7 mouse cellular contexts compared by ENCODE assay signal in genomic region chr9:22117754-22118456, GRCm38 (mm10). TPM values are rescaled to one million over a fixed set of nuclear protein-coding genes. Genes with fewer than 3 reads are reported as not detected.
DNase-seq lines count a peak whose midpoint lies in the region; ATAC-seq and TF ChIP-seq lines count a peak whose summit lies in the region.

No protein-coding gene starts in this region.

- H3K4me2 ChIP-seq in embryonic facial prominence, embryonic 15.5 days (replicated peaks): peak overlapping the region; percentile 85
- peak overlapping the region; percentile 91 for H3K4me2 ChIP-seq in hindbrain, embryonic 13.5 days

- H3K27ac ChIP-seq in ES-E14 (ENCODE audit: insufficient read depth, low read depth, low read length, poor library complexity, severe bottlenecking): no peak overlapping the region
- H3K27ac ChIP-seq in embryonic facial prominence, embryonic 15.5 days (replicated peaks): no peak overlapping the region
- H3K27ac ChIP-seq in hindbrain, embryonic 13.5 days: no peak overlapping the region
- H3K27ac ChIP-seq in left cerebral cortex, adult 2 months: peak overlapping the region; percentile 88; the same call in 1 of the 2 replicates

- peaks cover 10% of the 10 kb centered on the region for H3K36me3 ChIP-seq in ES-E14 (ENCODE audit: control insufficient read depth, insufficient read depth, low read length, poor library complexity, severe bottlenecking)
- H3K36me3 ChIP-seq in embryonic facial prominence, embryonic 15.5 days: peaks cover 12% of the 10 kb centered on the region
- H3K36me3 ChIP-seq in hindbrain, embryonic 13.5 days: peaks cover 12% of the 10 kb centered on the region

- H3K4me1 ChIP-seq in ES-E14 (ENCODE audit: control insufficient read depth in 2 of 2, insufficient read depth in 2 of 2, low read length in 2 of 2, poor library complexity in 1 of 2): peaks cover 0 to 6% of the 10 kb centered on the region in 2 experiments; a peak in 1 of 4 replicates
- peaks cover 15% of the 10 kb centered on the region for H3K4me1 ChIP-seq in embryonic facial prominence, embryonic 15.5 days
- peaks cover 26% of the 10 kb centered on the region for H3K4me1 ChIP-seq in hindbrain, embryonic 13.5 days (replicated peaks)

- DNase-seq in ES-E14 (ENCODE audit: low read depth, low spot score): peak; percentile 80
- DNase-seq in adrenal gland, postnatal 36 days: peak; percentile 45 to 67
- peak; percentile 25 to 46 for DNase-seq in left cerebral cortex, adult 2 months (ENCODE audit: extremely low spot score in 1 of 2, low spot score in 2 of 2)
- peak; percentile 37 for DNase-seq in right cerebral cortex, postnatal 4 days

- H3K9me3 ChIP-seq in ES-E14 (ENCODE audit: control insufficient read depth, insufficient read depth, low read depth, low read length): no peaks in the 10 kb centered on the region
- no peaks in the 10 kb centered on the region for H3K9me3 ChIP-seq in embryonic facial prominence, embryonic 15.5 days (replicated peaks)
- no peaks in the 10 kb centered on the region for H3K9me3 ChIP-seq in hindbrain, embryonic 13.5 days

- intact Hi-C loops in left cerebral cortex, adult 2 months (cut with DNase I): loop anchor here (1.0 to 2.0 kb wide), 3 partner anchors 25 to 47 kb away; partner anchors contain the start of genes Ecsit, Gm49318 and Zfp653

- no peaks in the 10 kb centered on the region for H3K27me3 ChIP-seq in embryonic facial prominence, embryonic 15.5 days
- peaks cover 18% of the 10 kb centered on the region for H3K27me3 ChIP-seq in hindbrain, embryonic 13.5 days

- peak overlapping the region; percentile 84; the same call in 1 of the 2 replicates for H3K9ac ChIP-seq in ES-E14 (ENCODE audit: insufficient read depth, low read depth, low read length, poor library complexity, severe bottlenecking)
- no peak overlapping the region for H3K9ac ChIP-seq in embryonic facial prominence, embryonic 15.5 days
- H3K9ac ChIP-seq in hindbrain, embryonic 13.5 days: peak overlapping the region; percentile 92

- in situ Hi-C loops in ES-E14 (cut with MboI; ENCODE audit: low sequenced_read_pairs in 2 of 2, unreplicated experiment in 2 of 2): no loop called here

- WGBS in embryonic facial prominence, embryonic 15.5 days: 46% methylated on average over 10 of the region's 10 CpGs
- 50% methylated on average over 10 of the region's 10 CpGs for WGBS in hindbrain, embryonic 13.5 days

- peak; percentile 45 for TF ChIP-seq CTCF in left cerebral cortex, adult 2 months (IDR thresholded peaks at IDR 0.05)

- H3K4me3 ChIP-seq in ES-E14 (ENCODE audit: insufficient read depth in 1 of 2, low read depth in 1 of 2, low read length in 2 of 2, poor library complexity in 1 of 2, severe bottlenecking in 1 of 2): peak overlapping the region; percentile 70 to 71
- peak overlapping the region; percentile 90 for H3K4me3 ChIP-seq in embryonic facial prominence, embryonic 15.5 days (replicated peaks)
- H3K4me3 ChIP-seq in hindbrain, embryonic 13.5 days: peak overlapping the region; percentile 94
- peak overlapping the region; percentile 66 for H3K4me3 ChIP-seq in left cerebral cortex, adult 2 months

- no peak for ATAC-seq in embryonic facial prominence, embryonic 15.5 days (ENCODE audit: insufficient number of reproducible peaks, low FRiP score, low TSS enrichment, low read depth)
- ATAC-seq in hindbrain, embryonic 13.5 days (ENCODE audit: low FRiP score): peak; percentile 1; the same call in 1 of the 2 replicates
- peak; percentile 47 for ATAC-seq in megakaryocyte, adult 5-6 weeks (ENCODE audit: poor library complexity, severe bottlenecking)

TF ChIP-seq in ES-E14, 5 proteins besides CTCF, POLR2A, EP300 and RAD21:
- no peak for TF ChIP-seq ZNF384 (IDR thresholded peaks at IDR 0.05; ENCODE audit: low read depth, low read length)
- no peak for TF ChIP-seq CHD2 (IDR thresholded peaks at IDR 0.05; ENCODE audit: low read depth, low read length)
- no peak for TF ChIP-seq HCFC1 (IDR thresholded peaks at IDR 0.05; ENCODE audit: borderline replicate concordance, insufficient read depth, low read length)
- no peak for TF ChIP-seq ZC3H11A (IDR thresholded peaks at IDR 0.05; ENCODE audit: borderline replicate concordance, low read depth, low read length)
- TF ChIP-seq MAFK (IDR thresholded peaks at IDR 0.05; ENCODE audit: insufficient read depth, low read depth, low read length): no peak

RNA-seq across cellular contexts. Expression of gene Elof1, which starts 0.9 kb away (rescaled TPM):
- total RNA-seq in ES-E14 (2012; rRNA removed): 72.0 and 85.3 TPM in 2 replicates
- total RNA-seq in adrenal gland, postnatal 36 days (2021): 10 to 100 TPM; 73.7 to 78.1 TPM
- 202 and 226 TPM in 2 replicates for polyA plus RNA-seq in embryonic facial prominence, embryonic 15.5 days (2015; fragmentation: Nextera tagmentation; extraction: Ambion mirVana)
- 179 and 185 TPM in 2 replicates for polyA plus RNA-seq in hindbrain, embryonic 13.5 days (2015; fragmentation: Nextera tagmentation; extraction: Ambion mirVana)
- total RNA-seq in left cerebral cortex, adult 2 months (2021): 10 to 100 TPM; 63.4 to 65.3 TPM
- total RNA-seq in megakaryocyte, adult 5-6 weeks (2015): 85.2 and 95.7 TPM in 2 replicates
- 29.7 and 42.0 TPM in 2 replicates for total RNA-seq in megakaryocyte, adult 5-6 weeks (2017)

RNA-seq across cellular contexts. Expression of gene Acp5, which starts 17.6 kb away (rescaled TPM):
- total RNA-seq in ES-E14 (2012; rRNA removed): 14.6 and 17.3 TPM in 2 replicates
- total RNA-seq in adrenal gland, postnatal 36 days (2021): 10 to 100 TPM; 43.2 to 67.9 TPM
- 38.1 and 44.7 TPM in 2 replicates for polyA plus RNA-seq in embryonic facial prominence, embryonic 15.5 days (2015; fragmentation: Nextera tagmentation; extraction: Ambion mirVana)
- 0.82 and 0.98 TPM in 2 replicates for polyA plus RNA-seq in hindbrain, embryonic 13.5 days (2015; fragmentation: Nextera tagmentation; extraction: Ambion mirVana)
- under 1 TPM in 1 of 2 experiments, not detected in 1; 0.51 TPM for total RNA-seq in left cerebral cortex, adult 2 months (2021)
- total RNA-seq in megakaryocyte, adult 5-6 weeks (2015): 5.5 and 10.9 TPM in 2 replicates
- 4.4 and 6.6 TPM in 2 replicates for total RNA-seq in megakaryocyte, adult 5-6 weeks (2017)

RNA-seq across cellular contexts. Expression of gene Cnn1, which starts 18.9 kb away (rescaled TPM):
- 14.0 and 25.6 TPM in 2 replicates for total RNA-seq in ES-E14 (2012; rRNA removed)
- total RNA-seq in adrenal gland, postnatal 36 days (2021): 1 to 10 TPM; 1.5 TPM
- 4.3 and 7.0 TPM in 2 replicates for polyA plus RNA-seq in embryonic facial prominence, embryonic 15.5 days (2015; fragmentation: Nextera tagmentation; extraction: Ambion mirVana)
- 1.4 and 4.5 TPM in 2 replicates for polyA plus RNA-seq in hindbrain, embryonic 13.5 days (2015; fragmentation: Nextera tagmentation; extraction: Ambion mirVana)
- total RNA-seq in left cerebral cortex, adult 2 months (2021): 1 to 10 TPM in 1 of 2 experiments, under 1 TPM in 1; 0.41 to 1.3 TPM
- not detected in 2 replicates for total RNA-seq in megakaryocyte, adult 5-6 weeks (2015)
- not detected in 2 replicates for total RNA-seq in megakaryocyte, adult 5-6 weeks (2017)

RNA-seq across cellular contexts. Expression of gene Ecsit, which starts 32.7 kb away (rescaled TPM):
- 37.5 and 38.2 TPM in 2 replicates for total RNA-seq in ES-E14 (2012; rRNA removed)
- 10 to 100 TPM; 51.6 to 63.7 TPM for total RNA-seq in adrenal gland, postnatal 36 days (2021)
- 37.3 and 41.8 TPM in 2 replicates for polyA plus RNA-seq in embryonic facial prominence, embryonic 15.5 days (2015; fragmentation: Nextera tagmentation; extraction: Ambion mirVana)
- 53.5 and 56.5 TPM in 2 replicates for polyA plus RNA-seq in hindbrain, embryonic 13.5 days (2015; fragmentation: Nextera tagmentation; extraction: Ambion mirVana)
- 10 to 100 TPM; 43.0 to 46.8 TPM for total RNA-seq in left cerebral cortex, adult 2 months (2021)
- total RNA-seq in megakaryocyte, adult 5-6 weeks (2015): 3.9 and 5.0 TPM in 2 replicates
- 10.8 and 11.1 TPM in 2 replicates for total RNA-seq in megakaryocyte, adult 5-6 weeks (2017)

RNA-seq across cellular contexts. Expression of gene Pigyl, which starts 38.7 kb away (rescaled TPM):
- total RNA-seq in ES-E14 (2012; rRNA removed): 27.3 and 34.7 TPM in 2 replicates
- 10 to 100 TPM; 50.3 to 59.1 TPM for total RNA-seq in adrenal gland, postnatal 36 days (2021)
- polyA plus RNA-seq in embryonic facial prominence, embryonic 15.5 days (2015; fragmentation: Nextera tagmentation; extraction: Ambion mirVana): 74.6 and 75.6 TPM in 2 replicates
- 81.3 and 88.2 TPM in 2 replicates for polyA plus RNA-seq in hindbrain, embryonic 13.5 days (2015; fragmentation: Nextera tagmentation; extraction: Ambion mirVana)
- 10 to 100 TPM; 40.1 to 43.4 TPM for total RNA-seq in left cerebral cortex, adult 2 months (2021)
- 19.7 and 22.1 TPM in 2 replicates for total RNA-seq in megakaryocyte, adult 5-6 weeks (2015)
- total RNA-seq in megakaryocyte, adult 5-6 weeks (2017): 22.8 and 24.8 TPM in 2 replicates
